ENCODE assay signal across 29 mouse cellular contexts in the genomic region with DNA sequence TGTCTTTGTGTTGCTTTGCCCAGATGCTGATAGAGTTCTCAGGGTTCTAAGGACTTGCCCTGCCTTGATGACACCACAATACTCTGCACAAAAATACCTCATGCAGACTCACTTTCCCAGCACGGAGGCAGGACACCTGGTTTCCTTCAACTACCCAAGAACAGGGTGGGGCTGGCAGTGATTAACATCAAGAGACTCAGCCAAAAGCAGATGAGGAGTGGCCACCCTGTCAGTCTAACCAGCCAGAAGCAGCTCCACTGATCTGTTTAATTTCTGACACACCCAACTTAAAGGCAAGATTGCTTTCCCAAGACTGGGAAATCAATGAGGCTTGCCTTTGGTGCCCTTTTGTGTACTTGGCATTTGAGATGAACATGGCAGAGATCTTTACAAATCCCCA. TPM values are rescaled to one million over a fixed set of nuclear protein-coding genes. Genes with fewer than 3 reads are reported as not detected.
DNase-seq lines count a peak whose midpoint lies in the region; ATAC-seq and TF ChIP-seq lines count a peak whose summit lies in the region.
"Had no signal": no experiment of that assay in that cellular context is flagged by ENCODE, and none has a peak within 500 bp of the region (broad histone marks: within the 10 kb centered on the region; RNA-seq: fewer than 3 reads in every experiment).

No protein-coding gene starts in this region.

- H3K27me3 ChIP-seq in liver, postnatal 0 days (ENCODE audit: insufficient read depth, low read length): no peaks in the 10 kb centered on the region
- H3K27me3 ChIP-seq in liver, embryonic 11.5 days (replicated peaks; ENCODE audit: control insufficient read depth, insufficient read depth, low read length): no peaks in the 10 kb centered on the region
- no peaks in the 10 kb centered on the region for H3K27me3 ChIP-seq in intestine, postnatal 0 days (replicated peaks; ENCODE audit: control insufficient read depth, insufficient read depth, low read length)
- no peaks in the 10 kb centered on the region for H3K27me3 ChIP-seq in forebrain, embryonic 14.5 days (replicated peaks; ENCODE audit: control insufficient read depth, insufficient read depth, low read length)
- H3K27me3 ChIP-seq: embryonic facial prominence, embryonic 12.5 days; heart, embryonic 15.5 days; midbrain, embryonic 15.5 days; neural tube, embryonic 15.5 days; Patski had no signal

- peak overlapping the region; percentile 55 for H3K4me2 ChIP-seq in liver, postnatal 0 days (ENCODE audit: low read depth, low read length)
- H3K4me2 ChIP-seq in liver, embryonic 11.5 days: no peak overlapping the region
- peak overlapping the region; percentile 52 for H3K4me2 ChIP-seq in intestine, postnatal 0 days (replicated peaks; ENCODE audit: low read depth)
- no peak overlapping the region for H3K4me2 ChIP-seq in forebrain, embryonic 14.5 days (ENCODE audit: low read length)
- H3K4me2 ChIP-seq: embryonic facial prominence, embryonic 12.5 days; heart, embryonic 15.5 days; midbrain, embryonic 15.5 days; neural tube, embryonic 15.5 days had no signal

- no peak for ATAC-seq in liver, postnatal 0 days
- no peak for ATAC-seq in liver, embryonic 11.5 days (replicated peaks; ENCODE audit: low FRiP score)
- peak; percentile 54 for ATAC-seq in intestine, postnatal 0 days
- no peak for ATAC-seq in forebrain, embryonic 14.5 days
- ATAC-seq: CD4-positive, CD25-positive, alpha-beta regulatory T cell, adult 4 months; forebrain, embryonic 16.5 days; hindbrain, embryonic 16.5 days; lung, postnatal 0 days; midbrain, embryonic 15.5 days; Patski had no signal

- peak overlapping the region; percentile 29; the same call in 1 of the 2 replicates for H3K27ac ChIP-seq in liver, postnatal 0 days (ENCODE audit: low read depth)
- H3K27ac ChIP-seq in liver, embryonic 11.5 days (ENCODE audit: low read depth, low read length): no peak overlapping the region
- peak overlapping the region; percentile 74 for H3K27ac ChIP-seq in intestine, postnatal 0 days (ENCODE audit: low read depth, low read length)
- H3K27ac ChIP-seq in forebrain, embryonic 14.5 days (ENCODE audit: low read depth, low read length): no peak overlapping the region
- H3K27ac ChIP-seq: embryonic facial prominence, embryonic 12.5 days; forebrain, embryonic 10.5 days; heart, embryonic 15.5 days; midbrain, embryonic 15.5 days; neural tube, embryonic 15.5 days had no signal

- H3K36me3 ChIP-seq in liver, postnatal 0 days (replicated peaks; ENCODE audit: insufficient read depth, low read length): no peaks in the 10 kb centered on the region
- H3K36me3 ChIP-seq in liver, embryonic 11.5 days (ENCODE audit: control insufficient read depth, insufficient read depth, low read length): no peaks in the 10 kb centered on the region
- no peaks in the 10 kb centered on the region for H3K36me3 ChIP-seq in intestine, postnatal 0 days (ENCODE audit: control insufficient read depth, insufficient read depth)
- no peaks in the 10 kb centered on the region for H3K36me3 ChIP-seq in forebrain, embryonic 14.5 days (ENCODE audit: control insufficient read depth, insufficient read depth, low read length)
- H3K36me3 ChIP-seq: embryonic facial prominence, embryonic 12.5 days; forebrain, embryonic 10.5 days; heart, embryonic 15.5 days; midbrain, embryonic 15.5 days; neural tube, embryonic 15.5 days had no signal

- no peak for TF ChIP-seq CTCF in liver, postnatal 0 days (IDR thresholded peaks at IDR 0.05; ENCODE audit: low read depth)
- no peak for TF ChIP-seq CTCF in intestine, postnatal 0 days (IDR thresholded peaks at IDR 0.05; ENCODE audit: low read depth)

- 58% methylated on average over 1 of the region's 1 CpGs for WGBS in liver, postnatal 0 days (ENCODE audit: insufficient replicate concordance)
- 37% methylated on average over 1 of the region's 1 CpGs for WGBS in liver, embryonic 11.5 days
- WGBS in intestine, postnatal 0 days: 14% methylated on average over 1 of the region's 1 CpGs
- 91% methylated on average over 1 of the region's 1 CpGs for WGBS in forebrain, embryonic 14.5 days

- no peak overlapping the region for H3K9ac ChIP-seq in liver, postnatal 0 days (replicated peaks)
- H3K9ac ChIP-seq in liver, embryonic 11.5 days (ENCODE audit: low read depth, low read length): no peak overlapping the region
- peak overlapping the region; percentile 43 for H3K9ac ChIP-seq in intestine, postnatal 0 days (ENCODE audit: low read depth, low read length)
- H3K9ac ChIP-seq in forebrain, embryonic 14.5 days (ENCODE audit: low read length): no peak overlapping the region
- H3K9ac ChIP-seq: embryonic facial prominence, embryonic 12.5 days; heart, embryonic 15.5 days; midbrain, embryonic 15.5 days; neural tube, embryonic 15.5 days had no signal

- DNase-seq in liver, postnatal 0 days: no peak
- no peak for DNase-seq in liver, embryonic 11.5 days (ENCODE audit: low spot score)
- DNase-seq in MEL-GATA-1-ER (ENCODE audit: extremely low read depth, low read depth): peak; percentile 16
- no peak for DNase-seq in layer of hippocampus, adult 11-12 months (ENCODE audit: low spot score)
- no peak for DNase-seq in forebrain, embryonic 14.5 days (ENCODE audit: low spot score)
- DNase-seq in cerebellum, postnatal 4 days (ENCODE audit: low spot score in 2 of 2): no peak
- DNase-seq: adrenal gland, postnatal 25 days; cerebellum, adult 11-12 months; cerebellum, postnatal 10 days; kidney, adult 9 months; kidney, postnatal 10 days; lung, adult 18-20 months; lung, postnatal 4 days; retina, postnatal 1 day; right cerebral cortex, postnatal 14 days; spleen, adult 18-20 months had no signal

- H3K4me3 ChIP-seq in liver, postnatal 0 days (ENCODE audit: low read depth, low read length): no peak overlapping the region
- no peak overlapping the region for H3K4me3 ChIP-seq in liver, embryonic 11.5 days (ENCODE audit: low read depth, low read length)
- no peak overlapping the region for H3K4me3 ChIP-seq in intestine, postnatal 0 days (ENCODE audit: low read depth, low read length)
- no peak overlapping the region for H3K4me3 ChIP-seq in forebrain, embryonic 14.5 days (ENCODE audit: low read depth, low read length)
- H3K4me3 ChIP-seq: embryonic facial prominence, embryonic 12.5 days; forebrain, embryonic 10.5 days; heart, embryonic 15.5 days; midbrain, embryonic 15.5 days; neural tube, embryonic 15.5 days had no signal

- TF ChIP-seq EP300 in liver, postnatal 0 days (IDR thresholded peaks at IDR 0.05; ENCODE audit: low read depth): no peak

- H3K9me3 ChIP-seq in liver, postnatal 0 days (ENCODE audit: low read length): no peaks in the 10 kb centered on the region
- H3K9me3 ChIP-seq in liver, embryonic 11.5 days (ENCODE audit: control insufficient read depth, low read length): no peaks in the 10 kb centered on the region
- no peaks in the 10 kb centered on the region for H3K9me3 ChIP-seq in intestine, postnatal 0 days (ENCODE audit: control insufficient read depth)
- no peaks in the 10 kb centered on the region for H3K9me3 ChIP-seq in forebrain, embryonic 14.5 days (replicated peaks; ENCODE audit: control insufficient read depth, low read length)
- H3K9me3 ChIP-seq: embryonic facial prominence, embryonic 12.5 days; forebrain, embryonic 10.5 days; heart, embryonic 15.5 days; midbrain, embryonic 15.5 days; neural tube, embryonic 15.5 days had no signal

- peaks cover 40% of the 10 kb centered on the region for H3K4me1 ChIP-seq in liver, postnatal 0 days (ENCODE audit: insufficient read depth)
- H3K4me1 ChIP-seq in liver, embryonic 11.5 days (replicated peaks; ENCODE audit: control insufficient read depth, insufficient read depth, low read length): peaks cover 53% of the 10 kb centered on the region
- peaks cover 5% of the 10 kb centered on the region for H3K4me1 ChIP-seq in intestine, postnatal 0 days (replicated peaks; ENCODE audit: control insufficient read depth, insufficient read depth, low read length)
- H3K4me1 ChIP-seq in forebrain, embryonic 14.5 days (ENCODE audit: control insufficient read depth, insufficient read depth, low read length): 0 out of 2 replicates have a peak, but pooled peaks cover 3% of the 10 kb centered on the region

RNA-seq across cellular contexts. Expression of gene Rbp2, which starts 6.9 kb away (rescaled TPM):
- 85.5 and 94.5 TPM in 2 replicates for polyA plus RNA-seq in liver, postnatal 0 days (2015; fragmentation: Nextera tagmentation; extraction: Ambion mirVana)
- polyA plus RNA-seq in liver, embryonic 11.5 days (2014; fragmentation: Nextera tagmentation; extraction: Ambion mirVana): 1.9 and 2.9 TPM in 2 replicates
- polyA plus RNA-seq in intestine, postnatal 0 days (2015; fragmentation: Nextera tagmentation; extraction: Ambion mirVana): 7,315 and 7,837 TPM in 2 replicates
- polyA plus RNA-seq in forebrain, embryonic 14.5 days (2014; fragmentation: Nextera tagmentation; extraction: Ambion mirVana): 0.37 and 0.47 TPM in 2 replicates
- polyA plus RNA-seq: CD4-positive, CD25-positive, alpha-beta regulatory T cell, adult 4 months; forebrain, embryonic 16.5 days; liver, adult 2 months; Patski; testis, adult 2 months had no signal

Comparison
In these comparisons a context has a peak if more than half of its experiments do, and no peak if none do; other contexts are left out.
1. H3K27ac ChIP-seq: peak in liver, postnatal 0 days (single experiment) and intestine, postnatal 0 days (single experiment); none in liver, embryonic 11.5 days (single experiment) and forebrain, embryonic 14.5 days (single experiment).
2. H3K4me2 ChIP-seq: peak in liver, postnatal 0 days (single experiment) and intestine, postnatal 0 days (single experiment); none in liver, embryonic 11.5 days (single experiment) and forebrain, embryonic 14.5 days (single experiment).
3. RNA of gene Rbp2, which starts 6.9 kb away (polyA plus RNA-seq): 7,315 to 7,837 TPM in intestine, postnatal 0 days; 85.5 to 94.5 TPM in liver, postnatal 0 days, 1.9 to 2.9 TPM in liver, embryonic 11.5 days and 0.37 to 0.47 TPM in forebrain, embryonic 14.5 days; every median in the first group is over 10 times any median in the second.